Mouse (Mus musculus) megakaryocyte-erythroid progenitor cell, adult 5-6 weeks (primary cell): ENCODE measurements around the gene 4930442H23Rik. TPM values are rescaled to one million over a fixed set of nuclear protein-coding genes. Genes with fewer than 3 reads are reported as not detected.
"Not testable (repeated sequence)": the region's sequence is repeated elsewhere in the genome, so short reads cannot be mapped to it uniquely, and the experiment has no call there.

Experiments
- ATAC-seq: replicated peaks from 2 replicates; pipeline ENCODE4 v1.8.0; 2016; ENCODE audit warnings: mild to moderate bottlenecking, inconsistent platforms; ENCODE audit not compliant: severe bottlenecking, poor library complexity, low FRiP score, low TSS enrichment
- total RNA-seq, 2 experiments: library from RNA; stranded (forward) in 1 of 2; stranded (reverse) in 1 of 2; fragments of 200-1000, 215-1000 nt in 1 of 2; fragments of >200 nt in 1 of 2; fragmentation: Nextera tagmentation in 1 of 2; gene quantifications; 2 replicates each; pipeline ENCODE4 v1.2.3; 2014 to 2017

Gene 4930442H23Rik
- total RNA-seq, 2 experiments from 2014 or later: not detected

GRCm38 (mm10) chr10:81200141-81200540 is 16.5 kb upstream of the 4930442H23Rik start:
- ATAC-seq: no peak

GRCm38 (mm10) chr10:81198990-81199389 is 15.3 kb upstream of the 4930442H23Rik start:
- ATAC-seq: no peak

- ATAC-seq: no peak
Measured at GRCm38 (mm10) chr10:81198230-81198629, 14.6 kb upstream of the 4930442H23Rik start.

GRCm38 (mm10) chr10:81197305-81197704 is 13.7 kb upstream of the 4930442H23Rik start:
- no peak for ATAC-seq

- ATAC-seq: no peak
Measured at GRCm38 (mm10) chr10:81196470-81197065, 12.9 kb upstream of the 4930442H23Rik start.

GRCm38 (mm10) chr10:81195300-81195699 is 11.7 kb upstream of the 4930442H23Rik start:
- ATAC-seq: no peak

GRCm38 (mm10) chr10:81193991-81194774 is 10.5 kb upstream of the 4930442H23Rik start:
- ATAC-seq: peak; percentile 22; the same call in 1 of the 2 replicates

- ATAC-seq: peak; percentile 7; the same call in 1 of the 2 replicates
Measured at GRCm38 (mm10) chr10:81192968-81193501, 9.4 kb upstream of the 4930442H23Rik start.

- ATAC-seq: peak; percentile 40
Measured at GRCm38 (mm10) chr10:81192270-81192967, 8.8 kb upstream of the 4930442H23Rik start.

- ATAC-seq: no peak
Measured at GRCm38 (mm10) chr10:81191342-81191982, 7.8 kb upstream of the 4930442H23Rik start.

GRCm38 (mm10) chr10:81190912-81191321 is 7.3 kb upstream of the 4930442H23Rik start:
- ATAC-seq: 0 out of 2 replicates have a peak, but pooled peaks have one; percentile 9

GRCm38 (mm10) chr10:81190236-81190911 is 6.7 kb upstream of the 4930442H23Rik start:
- ATAC-seq: 0 out of 2 replicates have a peak, but pooled peaks have one; percentile 10

- no peak for ATAC-seq
Measured at GRCm38 (mm10) chr10:81189821-81190220, 6.2 kb upstream of the 4930442H23Rik start.

GRCm38 (mm10) chr10:81187161-81187560 is 3.5 kb upstream of the 4930442H23Rik start:
- no peak for ATAC-seq

GRCm38 (mm10) chr10:81184765-81185164 is 1.1 kb upstream of the 4930442H23Rik start:
- no peak for ATAC-seq

- ATAC-seq: peak; percentile 84
Measured at GRCm38 (mm10) chr10:81182336-81183333, 1.0 kb downstream of the 4930442H23Rik start, which contains the start of gene Dapk3. Dapk3 (plus strand) TSS chr10:81183005.

- not testable (repeated sequence) for ATAC-seq
Measured at GRCm38 (mm10) chr10:81181860-81182259, 1.8 kb downstream of the 4930442H23Rik start.

GRCm38 (mm10) chr10:81180946-81181345 is 2.7 kb downstream of the 4930442H23Rik start:
- no peak for ATAC-seq
